ENCODE assay signal across 22 mouse cellular contexts in the genomic region with DNA sequence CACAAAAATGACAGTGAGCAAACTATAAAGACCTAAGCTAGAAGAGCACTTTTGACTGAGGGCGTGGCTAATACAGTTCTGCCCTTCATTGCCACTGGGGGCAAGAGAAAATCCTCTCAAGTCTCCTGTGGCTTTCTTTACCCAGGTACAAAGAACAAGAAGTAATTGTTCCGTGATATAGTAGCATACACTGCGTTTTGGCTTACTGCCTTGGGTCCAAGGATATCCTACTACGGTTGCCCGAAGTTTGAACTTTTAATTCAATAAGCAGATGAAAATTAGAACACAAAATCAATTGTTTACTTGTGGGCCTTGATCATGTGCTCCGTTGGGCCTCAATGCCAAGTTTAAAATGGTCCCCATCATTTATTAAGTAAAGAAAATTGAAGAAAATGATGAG.
"Had no signal": no experiment of that assay in that cellular context is flagged by ENCODE, and none has a peak within 500 bp of the region (broad histone marks: within the 10 kb centered on the region; RNA-seq: fewer than 3 reads in every experiment).

No protein-coding gene starts in this region.

- DNase-seq: gastrocnemius, postnatal 14 days; gastrocnemius, postnatal 36 days; heart, postnatal 36 days; kidney, adult 11 months; kidney, adult 2 months; kidney, postnatal 10 days; kidney, postnatal 25 days; kidney, postnatal 4 days; lung, adult 2 months had no signal

- H3K4me2 ChIP-seq: heart, embryonic 11.5 days; heart, embryonic 13.5 days; heart, embryonic 15.5 days; hindbrain, embryonic 13.5 days; hindbrain, embryonic 15.5 days; limb, embryonic 12.5 days; liver, embryonic 12.5 days had no signal

- H3K36me3 ChIP-seq: heart, embryonic 15.5 days; hindbrain, embryonic 15.5 days; limb, embryonic 10.5 days had no signal

- H3K9me3 ChIP-seq: heart, embryonic 13.5 days; heart, embryonic 15.5 days; hindbrain, embryonic 13.5 days; hindbrain, embryonic 15.5 days; limb, embryonic 10.5 days; limb, embryonic 12.5 days; liver, embryonic 12.5 days had no signal

- ATAC-seq: hindbrain, postnatal 0 days; intestine, embryonic 16.5 days; liver, embryonic 12.5 days had no signal

- H3K9ac ChIP-seq: heart, embryonic 13.5 days; heart, embryonic 15.5 days; hindbrain, embryonic 13.5 days; hindbrain, embryonic 15.5 days; limb, embryonic 12.5 days; liver, embryonic 12.5 days; liver, embryonic 14.5 days had no signal

- H3K27me3 ChIP-seq: heart, embryonic 13.5 days; heart, embryonic 15.5 days; hindbrain, embryonic 13.5 days; hindbrain, embryonic 15.5 days; limb, embryonic 12.5 days; liver, embryonic 12.5 days had no signal

- H3K4me1 ChIP-seq: limb, embryonic 10.5 days had no signal

- H3K27ac ChIP-seq: heart, embryonic 13.5 days; heart, embryonic 15.5 days; hindbrain, embryonic 13.5 days; hindbrain, embryonic 15.5 days; hindbrain, postnatal 0 days; layer of hippocampus, adult 2 months; left cerebral cortex, adult 2 months; limb, embryonic 10.5 days; limb, embryonic 12.5 days; liver, embryonic 12.5 days; liver, embryonic 14.5 days had no signal

- H3K4me3 ChIP-seq: heart, embryonic 13.5 days; heart, embryonic 15.5 days; hindbrain, embryonic 13.5 days; hindbrain, embryonic 15.5 days; layer of hippocampus, adult 2 months; left cerebral cortex, adult 2 months; limb, embryonic 10.5 days; limb, embryonic 12.5 days; liver, embryonic 12.5 days had no signal
